Mouse (Mus musculus) neural tube, embryonic 13.5 days (tissue): ENCODE data around the gene Erf. TPM values are rescaled to one million over a fixed set of nuclear protein-coding genes. Genes with fewer than 3 reads are reported as not detected.

ENCODE experiments used
- ATAC-seq: fragments of 200-750 bp; cut with Nextera tagmentation; 2 replicates; pipeline ENCODE4 v1.8.0; 2017; ENCODE audit warnings: low read depth, mild to moderate bottlenecking, moderate TSS enrichment, moderate library complexity
- H3K27ac ChIP-seq: fragments of 300-500 bp; sonication (generic); replicated peaks from 2 replicates; pipeline ENCODE4 v1.5.1; 2015; ENCODE audit warnings: moderate library complexity, mild to moderate bottlenecking, inconsistent platforms
- H3K27me3 ChIP-seq: fragments of 300-500 bp; sonication (generic); 2 replicates; pipeline ENCODE4 v1.6.1; 2015; ENCODE audit warnings: mild to moderate bottlenecking, inconsistent platforms
- H3K36me3 ChIP-seq: fragments of 300-500 bp; sonication (generic); 2 replicates; pipeline ENCODE4 v1.6.1; 2015; ENCODE audit warnings: mild to moderate bottlenecking, inconsistent platforms
- H3K4me1 ChIP-seq: fragments of 300-500 bp; sonication (generic); replicated peaks from 2 replicates; pipeline ENCODE4 v1.6.1; 2015; ENCODE audit warnings: inconsistent platforms
- H3K4me2 ChIP-seq: fragments of 300-500 bp; sonication (generic); 2 replicates; pipeline ENCODE4 v1.6.1; 2015; ENCODE audit warnings: inconsistent platforms, mild to moderate bottlenecking, moderate library complexity
- H3K4me3 ChIP-seq: fragments of 300-500 bp; sonication (generic); 2 replicates; pipeline ENCODE4 v1.5.1; 2015; ENCODE audit warnings: mild to moderate bottlenecking, inconsistent platforms
- H3K9ac ChIP-seq: fragments of 300-500 bp; sonication (generic); 2 replicates; pipeline ENCODE4 v1.6.1; 2015; ENCODE audit warnings: moderate library complexity, mild to moderate bottlenecking, inconsistent platforms
- H3K9me3 ChIP-seq: fragments of 300-500 bp; sonication (generic); 2 replicates; pipeline ENCODE4 v1.6.1; 2016; ENCODE audit warnings: inconsistent platforms
- WGBS: fragments of 180-500 bp; shearing (Covaris S2); methylation state at CpG from one replicate; pipeline ENCODE4 v1.1.7; 2015; 5-methylcytosine and 5-hydroxymethylcytosine counted together
- polyA plus RNA-seq: library from polyadenylated mRNA; unstranded; fragments of >200 nt; fragmentation: Nextera tagmentation; extraction: Ambion mirVana; gene quantifications from 2 replicates; pipeline ENCODE4 v1.2.1, GENCODE M21; 2015

The Erf gene
- polyA plus RNA-seq, 1 experiment from 2014 or later = 8.0 TPM

DNA sequence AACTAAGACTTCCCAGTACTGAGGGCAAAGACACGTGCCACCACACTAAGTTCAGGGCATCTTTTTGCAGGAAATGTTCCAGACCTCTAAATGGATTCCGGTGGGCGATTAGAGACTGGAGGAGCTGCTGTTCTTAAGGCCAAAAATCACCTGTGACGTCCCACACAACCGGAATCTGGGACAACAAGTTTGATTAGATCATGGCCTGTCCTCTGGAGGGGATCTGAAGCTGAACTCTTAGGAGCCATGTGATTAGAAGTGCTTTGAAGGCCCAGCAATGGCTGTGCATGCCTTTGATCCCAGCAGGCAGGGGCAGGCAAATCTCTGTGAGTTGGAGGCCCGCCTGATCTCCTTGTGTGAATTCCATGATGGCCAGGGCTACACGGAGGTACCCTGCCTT is 9.9 kb downstream of the Erf start:
- Histone ChIP-seq H3K4me1 (peaks cover 36% of the 10 kb centered on the region), H3K4me2 (no peak overlapping the region), H3K9ac (no peak overlapping the region), H3K27me3 (no peaks in the 10 kb centered on the region), H3K4me3 (no peak overlapping the region), H3K36me3 (peaks cover 21% of the 10 kb centered on the region), H3K9me3 (no peaks in the 10 kb centered on the region), H3K27ac (no peak overlapping the region)
- no peak for ATAC-seq
- WGBS = 68% methylated on average over 7 of the region's 7 CpGs

- H3K4me2 ChIP-seq = peak overlapping the region; percentile 63
- H3K4me3 ChIP-seq = peak overlapping the region; percentile 92
- peak overlapping the region; percentile 56 for H3K9ac ChIP-seq
- no peaks in the 10 kb centered on the region for H3K9me3 ChIP-seq
- no peaks in the 10 kb centered on the region for H3K27me3 ChIP-seq
- peak overlapping the region; percentile 83 for H3K27ac ChIP-seq
- ATAC-seq = peak; percentile 38
- WGBS = 3% methylated on average over 30 of the region's 30 CpGs
- H3K36me3 ChIP-seq = peaks cover 27% of the 10 kb centered on the region
- H3K4me1 ChIP-seq = peaks cover 42% of the 10 kb centered on the region
These were observed 11.5 kb downstream of the Erf start for GRCm38 (mm10) chr7:25238829-25239623.

GRCm38 (mm10) chr7:25238015-25238706 is 12.4 kb downstream of the Erf start:
- under 1% methylated on average over 23 of the region's 23 CpGs for WGBS
- no peaks in the 10 kb centered on the region for H3K9me3 ChIP-seq
- peak; percentile 93 for ATAC-seq
- H3K36me3 ChIP-seq = peaks cover 33% of the 10 kb centered on the region
- peak overlapping the region; percentile 99 for H3K9ac ChIP-seq
- no peaks in the 10 kb centered on the region for H3K27me3 ChIP-seq
- H3K4me1 ChIP-seq = peaks cover 42% of the 10 kb centered on the region
- H3K27ac ChIP-seq = peak overlapping the region; percentile 83
- peak overlapping the region; percentile 92 for H3K4me3 ChIP-seq
- peak overlapping the region; percentile 63 for H3K4me2 ChIP-seq

DNA sequence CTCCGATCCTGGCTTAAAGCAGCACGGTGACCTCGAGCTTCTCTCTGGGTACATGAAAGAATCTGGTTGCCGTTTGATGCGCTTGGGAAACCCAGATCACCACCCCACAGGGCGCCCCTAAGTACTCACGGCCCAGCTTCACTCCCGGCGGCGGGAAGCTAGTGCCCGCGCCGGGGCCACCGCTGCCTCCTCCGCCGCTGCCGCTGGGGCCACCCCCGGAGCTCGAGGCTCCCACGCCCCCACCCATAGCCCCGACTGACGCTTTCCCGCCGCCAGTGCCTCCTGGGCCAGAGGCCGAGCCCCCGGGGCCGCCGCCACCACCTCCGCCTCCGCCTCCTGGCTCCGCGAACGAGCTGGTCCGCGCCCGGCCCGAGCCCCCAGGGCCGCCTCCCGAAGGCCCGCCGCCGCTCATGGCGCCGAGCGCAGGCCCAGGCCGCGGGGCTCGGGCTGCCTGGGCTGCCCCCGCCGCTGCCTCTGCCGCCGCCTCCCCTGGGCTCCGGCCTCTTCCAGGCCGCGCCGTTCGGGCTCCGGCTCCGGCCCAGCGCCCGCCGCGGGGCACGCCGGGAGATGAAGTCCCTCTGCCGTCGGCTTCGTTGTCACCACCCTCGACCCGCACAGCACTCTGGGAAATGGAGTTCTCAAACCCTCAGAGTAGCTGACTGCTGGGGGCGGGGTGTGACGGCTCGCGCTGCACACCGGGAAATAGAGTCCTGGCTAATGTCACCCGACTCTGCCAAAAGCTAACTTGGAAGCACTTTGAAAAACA is 13.1 kb downstream of the Erf start, which contains the start of gene Gsk3a:
Gene Gsk3a (minus strand): TSS at position 603 of the 766 bp plus-strand sequence.
- Histone ChIP-seq H3K27me3 (no peaks in the 10 kb centered on the region), H3K36me3 (peaks cover 35% of the 10 kb centered on the region), H3K4me2 (peak within 1 kb of the TSS; percentile 63), H3K27ac (peak within 1 kb of the TSS; percentile 83), H3K9ac (peak within 1 kb of the TSS; percentile 99), H3K9me3 (no peaks in the 10 kb centered on the region), H3K4me3 (peak within 1 kb of the TSS; percentile 92), H3K4me1 (peaks cover 42% of the 10 kb centered on the region)
- under 1% methylated on average over 50 of the region's 76 CpGs for WGBS
- peak; percentile 90 for ATAC-seq

- peaks cover 42% of the 10 kb centered on the region for H3K4me1 ChIP-seq
- H3K27me3 ChIP-seq = no peaks in the 10 kb centered on the region
- no peak for ATAC-seq
- peak overlapping the region; percentile 99; the same call in 1 of the 2 replicates for H3K9ac ChIP-seq
- no peak overlapping the region for H3K27ac ChIP-seq
- WGBS = 89% methylated on average over 5 of the region's 5 CpGs
- peak overlapping the region; percentile 63 for H3K4me2 ChIP-seq
- no peaks in the 10 kb centered on the region for H3K9me3 ChIP-seq
- 0 out of 2 replicates have a peak overlapping the region, but pooled peaks have one; percentile 92 for H3K4me3 ChIP-seq
- H3K36me3 ChIP-seq = peaks cover 54% of the 10 kb centered on the region
These were observed 15.0 kb downstream of the Erf start for GRCm38 (mm10) chr7:25235526-25235925.

- ATAC-seq = no peak
- Histone ChIP-seq H3K27me3 (no peaks in the 10 kb centered on the region), H3K9ac (no peak overlapping the region), H3K27ac (no peak overlapping the region), H3K4me2 (no peak overlapping the region), H3K4me1 (peaks cover 28% of the 10 kb centered on the region), H3K9me3 (no peaks in the 10 kb centered on the region), H3K36me3 (peaks cover 78% of the 10 kb centered on the region), H3K4me3 (no peak overlapping the region)
- 88% methylated on average over 2 of the region's 2 CpGs for WGBS
These were observed 17.5 kb downstream of the Erf start for GRCm38 (mm10) chr7:25233061-25233460.

GRCm38 (mm10) chr7:25232101-25232648 is 18.4 kb downstream of the Erf start:
- Histone ChIP-seq H3K27me3 (no peaks in the 10 kb centered on the region), H3K9me3 (no peaks in the 10 kb centered on the region), H3K27ac (no peak overlapping the region), H3K9ac (no peak overlapping the region), H3K4me2 (no peak overlapping the region), H3K4me3 (no peak overlapping the region), H3K36me3 (peaks cover 87% of the 10 kb centered on the region), H3K4me1 (peaks cover 28% of the 10 kb centered on the region)
- WGBS = 74% methylated on average over 5 of the region's 5 CpGs
- ATAC-seq = no peak

DNA sequence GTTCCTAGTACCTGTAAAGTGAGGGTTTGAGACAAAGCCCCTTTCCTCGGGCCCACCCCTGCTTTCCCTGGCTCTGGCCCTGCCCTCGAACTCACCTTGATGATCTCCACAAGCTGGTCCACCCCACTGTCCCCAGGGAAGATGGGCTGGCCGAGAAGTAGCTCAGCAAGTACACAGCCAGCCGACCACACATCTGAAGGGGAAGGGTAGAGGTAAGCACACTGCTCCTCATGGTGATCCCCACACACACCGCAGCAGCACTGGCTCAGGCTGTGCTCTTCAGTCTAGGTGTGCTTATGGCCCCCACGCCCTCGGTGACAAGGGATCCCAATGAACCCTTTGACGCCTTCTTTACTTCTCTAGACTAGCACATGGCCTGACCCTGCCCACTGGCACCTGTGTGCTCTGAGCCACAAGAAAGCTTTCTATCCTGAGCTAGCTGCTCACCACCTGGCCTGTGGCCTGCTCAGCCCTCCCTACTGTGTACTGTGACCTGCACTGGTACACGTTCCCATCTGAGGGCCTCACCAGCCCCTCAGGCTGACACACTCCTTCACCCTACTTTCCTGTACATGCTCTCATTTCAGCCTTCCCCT is 19.8 kb downstream of the Erf start:
- WGBS = 87% methylated on average over 9 of the region's 9 CpGs
- no peaks in the 10 kb centered on the region for H3K27me3 ChIP-seq
- ATAC-seq = no peak

GRCm38 (mm10) chr7:25227523-25228300 is 22.8 kb downstream of the Erf start:
- peaks cover 2% of the 10 kb centered on the region; the same call in 1 of the 2 replicates for H3K4me1 ChIP-seq
- H3K27me3 ChIP-seq = no peaks in the 10 kb centered on the region
- no peak overlapping the region for H3K4me3 ChIP-seq
- peaks cover 87% of the 10 kb centered on the region for H3K36me3 ChIP-seq
- H3K9ac ChIP-seq = no peak overlapping the region
- ATAC-seq = no peak
- WGBS = 95% methylated on average over 1 of the region's 1 CpGs
- no peak overlapping the region for H3K27ac ChIP-seq
- no peaks in the 10 kb centered on the region for H3K9me3 ChIP-seq
- no peak overlapping the region for H3K4me2 ChIP-seq

More for the DNA sequence above, 19.8 kb downstream of the Erf start:
- Histone ChIP-seq H3K4me2 (no peak overlapping the region), H3K27ac (no peak overlapping the region), H3K9ac (no peak overlapping the region), H3K9me3 (no peaks in the 10 kb centered on the region), H3K4me1 (peaks cover 15% of the 10 kb centered on the region), H3K4me3 (no peak overlapping the region), H3K36me3 (peaks cover 99% of the 10 kb centered on the region)

DNA sequence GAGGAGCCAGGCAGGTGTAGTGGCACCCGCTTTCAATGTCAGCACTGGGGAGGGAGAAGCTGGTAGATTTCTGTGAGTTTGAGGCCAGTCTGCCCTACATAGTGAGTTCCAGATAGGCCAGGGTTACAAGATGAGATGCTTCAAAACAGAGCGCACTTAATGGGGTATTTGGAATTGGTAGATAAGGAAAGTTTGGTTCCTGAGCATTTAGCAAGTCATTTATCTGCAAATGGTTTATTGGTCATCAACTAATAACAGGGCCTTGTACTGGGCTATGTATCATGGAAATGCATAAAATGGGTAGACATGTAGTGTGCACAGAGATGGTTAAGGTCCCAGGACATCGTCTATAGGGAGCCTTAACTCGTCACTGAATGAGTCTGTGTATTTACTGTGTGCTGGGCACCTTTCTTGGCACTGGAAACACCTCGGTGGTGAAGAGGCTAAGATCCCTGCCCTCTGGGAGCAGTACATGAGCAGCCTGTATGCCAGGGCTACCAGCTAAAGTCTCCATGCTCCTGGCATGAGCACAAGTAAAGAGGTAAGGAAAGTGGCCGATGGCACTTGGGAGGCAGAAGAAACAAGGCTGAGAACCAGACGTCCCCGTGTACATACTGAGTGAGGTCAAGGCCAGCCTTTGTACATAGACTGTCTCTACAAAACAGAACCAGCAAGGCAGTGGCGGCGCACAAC is 28.1 kb downstream of the Erf start:
- peak overlapping the region; percentile 82 for H3K9ac ChIP-seq
- H3K9me3 ChIP-seq = no peaks in the 10 kb centered on the region
- peak overlapping the region; percentile 77 for H3K4me3 ChIP-seq
- H3K4me2 ChIP-seq = peak overlapping the region; percentile 85
- no peak overlapping the region for H3K27ac ChIP-seq
- H3K27me3 ChIP-seq = no peaks in the 10 kb centered on the region
- H3K36me3 ChIP-seq = peaks cover 36% of the 10 kb centered on the region
- WGBS = 85% methylated on average over 10 of the region's 10 CpGs
- peaks cover 39% of the 10 kb centered on the region for H3K4me1 ChIP-seq
- ATAC-seq = no peak
